8 mouse cellular contexts compared by ENCODE assay signal in the genomic region with DNA sequence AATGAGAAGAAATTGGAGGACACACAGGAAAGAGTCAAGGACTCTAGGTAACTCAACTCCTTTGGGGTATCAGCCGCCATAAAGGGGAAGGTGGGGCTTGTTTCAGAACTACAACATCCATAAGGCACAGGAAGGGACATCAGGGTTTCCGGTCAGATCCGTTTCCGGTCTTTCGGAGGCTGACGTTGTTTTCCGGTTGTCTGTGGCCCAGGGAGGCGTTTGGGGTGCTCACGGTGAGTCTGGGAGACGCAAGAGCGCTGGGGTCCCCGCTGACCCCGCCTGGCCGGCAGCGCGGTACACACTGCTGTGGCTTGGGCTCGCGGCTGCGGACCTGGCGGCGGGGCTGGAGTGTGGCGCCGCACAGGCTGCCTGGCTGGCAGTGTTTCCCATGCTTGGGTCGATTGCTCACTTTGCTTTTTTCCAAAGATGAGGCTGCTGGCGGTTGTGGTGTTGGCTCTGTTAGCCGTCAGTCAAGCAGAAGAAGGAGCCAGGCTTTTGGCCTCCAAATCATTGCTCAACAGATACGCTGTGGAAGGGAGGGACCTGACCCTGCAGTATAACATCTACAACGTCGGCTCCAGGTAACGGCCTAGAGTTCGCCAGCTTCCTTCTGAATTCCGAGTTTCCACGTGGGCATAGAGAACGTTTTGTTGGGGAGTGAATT. TPM values are rescaled to one million over a fixed set of nuclear protein-coding genes. Genes with fewer than 3 reads are reported as not detected.
DNase-seq lines count a peak whose midpoint lies in the region; ATAC-seq and TF ChIP-seq lines count a peak whose summit lies in the region.

No protein-coding gene starts in this region.

- peak; percentile 83 for DNase-seq in CD4-positive helper T cell, adult 2 months (ENCODE audit: low read depth, low spot score)
- DNase-seq in brain, embryonic 14.5 days (ENCODE audit: low read depth) = peak; percentile 95
- DNase-seq in midbrain, postnatal 0 days (ENCODE audit: low spot score) = peak; percentile 90
- DNase-seq in spleen, postnatal 14 days (ENCODE audit: low spot score in 2 of 2) = peak; percentile 47 to 66

- no peaks in the 10 kb centered on the region; the same call in 1 of the 2 replicates for H3K36me3 ChIP-seq in heart, embryonic 11.5 days (ENCODE audit: control insufficient read depth, insufficient read depth, low read length)
- H3K36me3 ChIP-seq in kidney, embryonic 15.5 days = peaks cover 38% of the 10 kb centered on the region
- peaks cover 33% of the 10 kb centered on the region for H3K36me3 ChIP-seq in limb, embryonic 15.5 days
- H3K36me3 ChIP-seq in midbrain, postnatal 0 days (ENCODE audit: insufficient read depth, low read length) = peaks cover 5% of the 10 kb centered on the region; the same call in 1 of the 2 replicates

- H3K27me3 ChIP-seq in heart, embryonic 11.5 days (ENCODE audit: control insufficient read depth, insufficient read depth, low read length) = no peaks in the 10 kb centered on the region
- H3K27me3 ChIP-seq in kidney, embryonic 15.5 days = no peaks in the 10 kb centered on the region
- no peaks in the 10 kb centered on the region for H3K27me3 ChIP-seq in limb, embryonic 15.5 days
- H3K27me3 ChIP-seq in midbrain, postnatal 0 days (ENCODE audit: insufficient read depth, low read length) = no peaks in the 10 kb centered on the region

- WGBS in heart, embryonic 11.5 days (ENCODE audit: insufficient replicate concordance) = under 1% methylated on average over 34 of the region's 34 CpGs
- under 1% methylated on average over 34 of the region's 34 CpGs for WGBS in kidney, embryonic 15.5 days
- WGBS in limb, embryonic 15.5 days = under 1% methylated on average over 34 of the region's 34 CpGs
- WGBS in midbrain, postnatal 0 days = under 1% methylated on average over 34 of the region's 34 CpGs

- TF ChIP-seq POLR2A in brain, embryonic 14.5 days (IDR thresholded peaks at IDR 0.05; ENCODE audit: borderline replicate concordance, extremely low read depth, insufficient read depth, insufficient read length, poor library complexity, severe bottlenecking) = peak; percentile 43; the same call in 1 of the 2 replicates

- peak overlapping the region; percentile 87 for H3K9ac ChIP-seq in heart, embryonic 11.5 days (ENCODE audit: low read depth, low read length)
- H3K9ac ChIP-seq in kidney, embryonic 15.5 days = peak overlapping the region; percentile 87
- H3K9ac ChIP-seq in limb, embryonic 15.5 days = peak overlapping the region; percentile 83
- H3K9ac ChIP-seq in midbrain, postnatal 0 days (replicated peaks; ENCODE audit: low read length, poor library complexity, severe bottlenecking) = peak overlapping the region; percentile 81

- H3K27ac ChIP-seq in heart, embryonic 11.5 days (ENCODE audit: low read depth, low read length) = 0 out of 2 replicates have a peak overlapping the region, but pooled peaks have one; percentile 35
- H3K27ac ChIP-seq in kidney, embryonic 15.5 days = peak overlapping the region; percentile 72
- peak overlapping the region; percentile 78 for H3K27ac ChIP-seq in limb, embryonic 15.5 days
- H3K27ac ChIP-seq in midbrain, postnatal 0 days (ENCODE audit: low read depth, low read length) = peak overlapping the region; percentile 55; the same call in 1 of the 2 replicates

- TF ChIP-seq CTCF in brain, embryonic 14.5 days (IDR thresholded peaks at IDR 0.05; ENCODE audit: borderline replicate concordance, extremely low read depth, insufficient read depth, insufficient read length) = no peak
- no peak for TF ChIP-seq CTCF in midbrain, postnatal 0 days (IDR thresholded peaks at IDR 0.05)

- peaks cover 4% of the 10 kb centered on the region for H3K4me1 ChIP-seq in heart, embryonic 11.5 days (ENCODE audit: control insufficient read depth, insufficient read depth, low read length)
- H3K4me1 ChIP-seq in kidney, embryonic 15.5 days = peaks cover 13% of the 10 kb centered on the region
- peaks cover 11% of the 10 kb centered on the region for H3K4me1 ChIP-seq in limb, embryonic 15.5 days
- H3K4me1 ChIP-seq in midbrain, postnatal 0 days (ENCODE audit: insufficient read depth, low read length) = peaks cover 5% of the 10 kb centered on the region; the same call in 1 of the 2 replicates

- H3K4me2 ChIP-seq in heart, embryonic 11.5 days = peak overlapping the region; percentile 91
- peak overlapping the region; percentile 74 for H3K4me2 ChIP-seq in kidney, embryonic 15.5 days
- peak overlapping the region; percentile 52 for H3K4me2 ChIP-seq in limb, embryonic 15.5 days
- peak overlapping the region; percentile 64 for H3K4me2 ChIP-seq in midbrain, postnatal 0 days (ENCODE audit: low read depth, low read length, poor library complexity, severe bottlenecking)

- ATAC-seq in erythroblast, adult 5-6 weeks (replicated peaks; ENCODE audit: low FRiP score, poor library complexity, severe bottlenecking) = peak; percentile 96
- peak; percentile 70; the same call in 1 of the 2 replicates for ATAC-seq in heart, embryonic 11.5 days (replicated peaks; ENCODE audit: insufficient number of reproducible peaks, low FRiP score, low TSS enrichment)
- ATAC-seq in kidney, embryonic 15.5 days (replicated peaks; ENCODE audit: low FRiP score) = peak; percentile 83
- peak; percentile 77 for ATAC-seq in limb, embryonic 15.5 days (ENCODE audit: insufficient number of reproducible peaks, low FRiP score, low TSS enrichment, low read depth)
- peak; percentile 86 for ATAC-seq in midbrain, postnatal 0 days (ENCODE audit: low FRiP score)

- H3K9me3 ChIP-seq in heart, embryonic 11.5 days (replicated peaks; ENCODE audit: control insufficient read depth, low read length) = no peaks in the 10 kb centered on the region
- H3K9me3 ChIP-seq in kidney, embryonic 15.5 days (replicated peaks) = no peaks in the 10 kb centered on the region
- H3K9me3 ChIP-seq in limb, embryonic 15.5 days = no peaks in the 10 kb centered on the region
- no peaks in the 10 kb centered on the region for H3K9me3 ChIP-seq in midbrain, postnatal 0 days (ENCODE audit: low read length)

- peak overlapping the region; percentile 87 for H3K4me3 ChIP-seq in heart, embryonic 11.5 days (ENCODE audit: low read depth, low read length)
- H3K4me3 ChIP-seq in kidney, embryonic 15.5 days (replicated peaks) = peak overlapping the region; percentile 92
- H3K4me3 ChIP-seq in limb, embryonic 15.5 days = peak overlapping the region; percentile 82
- peak overlapping the region; percentile 85 for H3K4me3 ChIP-seq in midbrain, postnatal 0 days (ENCODE audit: low read depth, low read length)

RNA-seq across cellular contexts. Expression of a gene that starts 3.9 kb away (rescaled TPM):
- polyA plus RNA-seq in brain, embryonic 14.5 days (2012; rRNA removed) = 170 and 185 TPM in 2 replicates
- 80.3 and 91.8 TPM in 2 replicates for total RNA-seq in erythroblast, adult 5-6 weeks (2015; ENCODE audit: low replicate concordance)
- 24.3 and 35.9 TPM in 2 replicates for total RNA-seq in erythroblast, adult 5-6 weeks (2017; ENCODE audit: low replicate concordance)
- 206 and 229 TPM in 2 replicates for polyA plus RNA-seq in heart, embryonic 11.5 days (2014; fragmentation: Nextera tagmentation; extraction: Ambion mirVana)
- polyA plus RNA-seq in kidney, embryonic 15.5 days (2015; fragmentation: Nextera tagmentation; extraction: Ambion mirVana) = 300 and 318 TPM in 2 replicates
- polyA plus RNA-seq in limb, embryonic 15.5 days (2015; fragmentation: Nextera tagmentation; extraction: Ambion mirVana) = 347 and 365 TPM in 2 replicates
- 236 and 250 TPM in 2 replicates for total RNA-seq in midbrain, postnatal 0 days (2014; rRNA removed)
- polyA plus RNA-seq in midbrain, postnatal 0 days (2015; fragmentation: Nextera tagmentation; extraction: Ambion mirVana) = 196 and 210 TPM in 2 replicates

RNA-seq across cellular contexts. Expression of a gene that starts 26.0 kb away (rescaled TPM):
- 108 and 113 TPM in 2 replicates for polyA plus RNA-seq in brain, embryonic 14.5 days (2012; rRNA removed)
- total RNA-seq in erythroblast, adult 5-6 weeks (2015; ENCODE audit: low replicate concordance) = 5.4 and 7.9 TPM in 2 replicates
- 5.7 and 10.0 TPM in 2 replicates for total RNA-seq in erythroblast, adult 5-6 weeks (2017; ENCODE audit: low replicate concordance)
- 48.8 and 49.5 TPM in 2 replicates for polyA plus RNA-seq in heart, embryonic 11.5 days (2014; fragmentation: Nextera tagmentation; extraction: Ambion mirVana)
- 54.0 and 57.9 TPM in 2 replicates for polyA plus RNA-seq in kidney, embryonic 15.5 days (2015; fragmentation: Nextera tagmentation; extraction: Ambion mirVana)
- 39.6 and 44.1 TPM in 2 replicates for polyA plus RNA-seq in limb, embryonic 15.5 days (2015; fragmentation: Nextera tagmentation; extraction: Ambion mirVana)
- 103 and 120 TPM in 2 replicates for total RNA-seq in midbrain, postnatal 0 days (2014; rRNA removed)
- polyA plus RNA-seq in midbrain, postnatal 0 days (2015; fragmentation: Nextera tagmentation; extraction: Ambion mirVana) = 29.7 and 30.4 TPM in 2 replicates

RNA-seq across cellular contexts. Expression of a gene that starts 26.2 kb away (rescaled TPM):
- polyA plus RNA-seq in brain, embryonic 14.5 days (2012; rRNA removed) = 106 and 137 TPM in 2 replicates
- 15.2 and 20.5 TPM in 2 replicates for total RNA-seq in erythroblast, adult 5-6 weeks (2015; ENCODE audit: low replicate concordance)
- 16.7 and 18.1 TPM in 2 replicates for total RNA-seq in erythroblast, adult 5-6 weeks (2017; ENCODE audit: low replicate concordance)
- polyA plus RNA-seq in heart, embryonic 11.5 days (2014; fragmentation: Nextera tagmentation; extraction: Ambion mirVana) = 91.4 and 102 TPM in 2 replicates
- 99.8 and 104 TPM in 2 replicates for polyA plus RNA-seq in kidney, embryonic 15.5 days (2015; fragmentation: Nextera tagmentation; extraction: Ambion mirVana)
- polyA plus RNA-seq in limb, embryonic 15.5 days (2015; fragmentation: Nextera tagmentation; extraction: Ambion mirVana) = 84.9 and 97.3 TPM in 2 replicates
- total RNA-seq in midbrain, postnatal 0 days (2014; rRNA removed) = 59.6 and 80.3 TPM in 2 replicates
- polyA plus RNA-seq in midbrain, postnatal 0 days (2015; fragmentation: Nextera tagmentation; extraction: Ambion mirVana) = 38.9 and 46.8 TPM in 2 replicates

RNA-seq across cellular contexts. Expression of a gene that starts 26.7 kb away (rescaled TPM):
- polyA plus RNA-seq in brain, embryonic 14.5 days (2012; rRNA removed) = 121 and 122 TPM in 2 replicates
- 4.2 and 8.6 TPM in 2 replicates for total RNA-seq in erythroblast, adult 5-6 weeks (2015; ENCODE audit: low replicate concordance)
- 14.3 and 15.8 TPM in 2 replicates for total RNA-seq in erythroblast, adult 5-6 weeks (2017; ENCODE audit: low replicate concordance)
- 86.9 and 110 TPM in 2 replicates for polyA plus RNA-seq in heart, embryonic 11.5 days (2014; fragmentation: Nextera tagmentation; extraction: Ambion mirVana)
- polyA plus RNA-seq in kidney, embryonic 15.5 days (2015; fragmentation: Nextera tagmentation; extraction: Ambion mirVana) = 167 and 173 TPM in 2 replicates
- polyA plus RNA-seq in limb, embryonic 15.5 days (2015; fragmentation: Nextera tagmentation; extraction: Ambion mirVana) = 194 and 207 TPM in 2 replicates
- 46.7 and 66.0 TPM in 2 replicates for total RNA-seq in midbrain, postnatal 0 days (2014; rRNA removed)
- polyA plus RNA-seq in midbrain, postnatal 0 days (2015; fragmentation: Nextera tagmentation; extraction: Ambion mirVana) = 187 and 205 TPM in 2 replicates

RNA-seq across cellular contexts. Expression of a gene that starts 31.5 kb away (rescaled TPM):
- polyA plus RNA-seq in brain, embryonic 14.5 days (2012; rRNA removed) = 1.7 and 2.4 TPM in 2 replicates
- total RNA-seq in erythroblast, adult 5-6 weeks (2015; ENCODE audit: low replicate concordance) = not detected in 2 replicates
- total RNA-seq in erythroblast, adult 5-6 weeks (2017; ENCODE audit: low replicate concordance) = not detected in 2 replicates
- polyA plus RNA-seq in heart, embryonic 11.5 days (2014; fragmentation: Nextera tagmentation; extraction: Ambion mirVana) = 0.21 TPM in 1 of 2 replicates, not detected in the other
- 15.1 and 17.4 TPM in 2 replicates for polyA plus RNA-seq in kidney, embryonic 15.5 days (2015; fragmentation: Nextera tagmentation; extraction: Ambion mirVana)
- polyA plus RNA-seq in limb, embryonic 15.5 days (2015; fragmentation: Nextera tagmentation; extraction: Ambion mirVana) = 144 and 148 TPM in 2 replicates
- total RNA-seq in midbrain, postnatal 0 days (2014; rRNA removed) = 0.60 TPM in 1 of 2 replicates, not detected in the other
- polyA plus RNA-seq in midbrain, postnatal 0 days (2015; fragmentation: Nextera tagmentation; extraction: Ambion mirVana) = 0.46 TPM in 1 of 2 replicates, not detected in the other

Comparison
In these comparisons a context has a peak if more than half of its experiments do, and no peak if none do; other contexts are left out.
1. Peak in every context shown above with its lines: DNase-seq, ATAC-seq, H3K4me3 ChIP-seq and H3K27ac ChIP-seq.